Mouse (Mus musculus): Measurements from ENCODE around the gene Calhm6.

Calhm6 gene

DNA sequence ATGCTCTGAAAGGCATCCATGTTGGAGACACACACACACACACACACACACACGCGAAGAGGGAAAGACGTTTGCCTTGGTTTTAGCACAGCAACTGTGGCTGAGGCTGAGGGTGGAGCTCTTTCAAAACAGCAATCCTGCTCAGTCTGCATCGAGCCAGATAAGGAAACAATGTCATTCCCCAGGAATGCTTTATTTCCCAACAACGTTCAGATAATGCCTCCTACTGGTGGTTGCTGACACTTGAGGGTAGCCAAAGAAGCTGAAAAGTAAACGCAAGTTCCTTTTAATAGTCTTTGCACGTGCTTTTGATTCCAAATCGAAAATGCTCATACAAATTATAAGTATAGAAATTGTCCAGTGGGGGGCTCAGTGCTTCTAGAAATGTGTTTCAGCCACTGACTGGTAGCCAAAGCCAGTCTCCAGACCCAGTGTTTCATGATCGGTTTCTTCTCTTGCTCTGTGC, 31.3 kb downstream of the Calhm6 start, which contains the start of gene Calhm5:
Gene Calhm5, minus strand, starts transcription at position 102 of the 466 bp plus-strand sequence.
- DNase-seq = no peak

DNA sequence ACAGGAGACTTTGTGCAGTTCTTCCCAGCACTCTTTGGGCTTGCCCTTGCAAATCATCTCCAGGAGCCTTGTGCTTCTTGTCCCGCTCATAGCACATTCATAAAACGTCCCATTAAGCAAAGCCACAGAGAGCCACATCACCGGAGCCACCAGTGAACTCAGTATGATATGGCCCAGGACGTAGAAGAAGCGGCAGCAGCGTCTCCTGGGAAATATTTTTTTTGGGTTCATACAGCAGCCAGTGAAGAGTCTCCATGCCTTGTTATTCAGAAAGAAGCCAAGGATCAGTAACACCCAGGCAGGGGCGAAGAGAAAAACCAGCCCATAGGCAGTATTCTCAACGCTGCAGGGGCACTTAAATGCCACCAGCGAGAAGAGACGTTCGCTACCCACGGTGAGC, 31.8 kb downstream of the Calhm6 start:
- DNase-seq = no peak

DNA sequence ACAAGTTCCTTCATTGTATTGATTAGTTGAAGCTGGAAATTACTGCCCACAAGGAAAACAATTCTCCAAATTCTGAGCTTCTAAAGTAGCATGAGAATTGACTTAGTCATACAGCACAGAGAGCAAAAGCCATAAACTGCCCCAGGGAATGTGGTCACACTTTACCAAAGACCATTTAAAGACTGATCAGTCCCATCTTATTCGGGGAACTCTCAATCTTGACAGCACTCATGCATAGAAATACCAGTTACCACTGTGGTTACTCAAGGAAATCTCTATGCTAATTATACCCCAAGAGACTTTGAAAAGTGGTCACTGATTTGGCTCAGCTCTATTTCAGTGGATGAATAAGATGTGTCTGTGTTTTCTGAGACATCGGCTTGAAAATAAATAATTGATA, 32.6 kb downstream of the Calhm6 start:
- DNase-seq = no peak

- no peak for DNase-seq
Observed at GRCm38 (mm10) chr10:34091888-34092287, 35.9 kb downstream of the Calhm6 start.

GRCm38 (mm10) chr10:34090481-34090880, 37.3 kb downstream of the Calhm6 start:
- DNase-seq = no peak

DNA sequence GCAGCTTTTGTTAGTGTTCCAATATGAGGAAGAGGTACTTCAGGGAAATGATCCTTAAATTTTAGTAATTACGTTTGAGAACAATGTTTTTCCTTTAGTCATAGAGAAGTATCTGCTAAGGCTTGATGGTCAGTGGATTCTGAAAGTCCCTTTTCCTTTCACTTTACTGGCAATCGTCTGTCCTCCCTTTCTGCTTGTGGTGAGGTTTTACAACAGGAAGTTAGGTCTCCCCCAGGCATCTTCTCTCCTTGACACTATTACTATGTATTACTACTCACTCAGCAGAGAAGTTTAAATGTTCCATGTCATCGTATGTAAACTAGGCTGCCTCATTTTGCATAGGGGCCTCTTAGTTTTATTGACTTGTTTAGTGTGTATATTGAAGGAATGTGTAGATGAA, 38.3 kb downstream of the Calhm6 start:
- no peak for DNase-seq

DNA sequence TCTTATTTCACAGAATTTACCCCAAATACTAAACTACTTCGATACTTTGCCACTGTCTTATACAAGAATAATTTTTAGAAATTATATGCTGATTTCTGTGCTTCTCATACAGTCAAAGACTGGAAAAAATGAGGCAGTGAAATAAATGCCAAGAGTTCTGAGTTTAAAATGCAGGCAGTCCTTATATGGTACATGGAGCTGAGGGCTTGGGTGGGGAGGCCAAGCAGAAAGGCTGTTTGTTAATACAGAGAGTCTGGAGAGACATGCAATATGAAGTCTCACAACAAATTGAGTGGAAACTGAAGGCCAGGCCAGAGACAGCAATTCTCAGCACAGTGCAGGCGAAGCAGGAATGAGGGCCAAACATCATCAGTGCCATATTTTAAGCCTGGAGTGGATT, 39.3 kb downstream of the Calhm6 start:
- DNase-seq = no peak

GRCm38 (mm10) chr10:34086514-34086913, 41.3 kb downstream of the Calhm6 start:
- DNase-seq = no peak
